Mouse (Mus musculus): ENCODE measurements around the gene Sergef.

Sergef gene

GRCm38 (mm10) chr7:46492134-46492678, 147.4 kb downstream of the Sergef start:
- no peak for DNase-seq

- no peak for DNase-seq
Observed at GRCm38 (mm10) chr7:46487354-46487753, 152.3 kb downstream of the Sergef start.

- no peak for DNase-seq
Observed at GRCm38 (mm10) chr7:46486761-46487160, 152.8 kb downstream of the Sergef start.

- no peak for DNase-seq
Observed at GRCm38 (mm10) chr7:46484223-46484622, 155.4 kb downstream of the Sergef start.

GRCm38 (mm10) chr7:46483050-46483449, 156.6 kb downstream of the Sergef start:
- no peak for DNase-seq

- DNase-seq: no peak
Observed at GRCm38 (mm10) chr7:46482099-46482531, 157.5 kb downstream of the Sergef start.

GRCm38 (mm10) chr7:46479793-46480192, 159.8 kb downstream of the Sergef start:
- DNase-seq: peak; percentile 35

GRCm38 (mm10) chr7:46477456-46477855, 162.2 kb downstream of the Sergef start:
- no peak for DNase-seq

GRCm38 (mm10) chr7:46475464-46475863, 164.1 kb downstream of the Sergef start:
- no peak for DNase-seq

GRCm38 (mm10) chr7:46473141-46473540, 166.5 kb downstream of the Sergef start:
- DNase-seq: no peak

GRCm38 (mm10) chr7:46471054-46471737, 168.4 kb downstream of the Sergef start:
- DNase-seq: no peak

GRCm38 (mm10) chr7:46469542-46469941, 170.1 kb downstream of the Sergef start:
- DNase-seq: no peak

GRCm38 (mm10) chr7:46466422-46466981, 173.1 kb downstream of the Sergef start:
- DNase-seq: no peak

GRCm38 (mm10) chr7:46463136-46463535, 176.5 kb downstream of the Sergef start:
- DNase-seq: no peak

GRCm38 (mm10) chr7:46462287-46462686, 177.3 kb downstream of the Sergef start:
- no peak for DNase-seq

- DNase-seq: no peak
Observed at GRCm38 (mm10) chr7:46459605-46460245, 179.9 kb downstream of the Sergef start.

GRCm38 (mm10) chr7:46459200-46459599, 180.4 kb downstream of the Sergef start:
- no peak for DNase-seq

GRCm38 (mm10) chr7:46457889-46458288, 181.7 kb downstream of the Sergef start:
- no peak for DNase-seq

GRCm38 (mm10) chr7:46453930-46454679, 185.5 kb downstream of the Sergef start:
- no peak for DNase-seq

- DNase-seq: no peak
Observed at GRCm38 (mm10) chr7:46448922-46449645, 190.5 kb downstream of the Sergef start.

- no peak for DNase-seq
Observed at GRCm38 (mm10) chr7:46447473-46448165, 192.0 kb downstream of the Sergef start.

- no peak for DNase-seq
Observed at GRCm38 (mm10) chr7:46445896-46446295, 193.7 kb downstream of the Sergef start.
